Mouse (Mus musculus): ENCODE results near the gene C5ar2.

DNA sequence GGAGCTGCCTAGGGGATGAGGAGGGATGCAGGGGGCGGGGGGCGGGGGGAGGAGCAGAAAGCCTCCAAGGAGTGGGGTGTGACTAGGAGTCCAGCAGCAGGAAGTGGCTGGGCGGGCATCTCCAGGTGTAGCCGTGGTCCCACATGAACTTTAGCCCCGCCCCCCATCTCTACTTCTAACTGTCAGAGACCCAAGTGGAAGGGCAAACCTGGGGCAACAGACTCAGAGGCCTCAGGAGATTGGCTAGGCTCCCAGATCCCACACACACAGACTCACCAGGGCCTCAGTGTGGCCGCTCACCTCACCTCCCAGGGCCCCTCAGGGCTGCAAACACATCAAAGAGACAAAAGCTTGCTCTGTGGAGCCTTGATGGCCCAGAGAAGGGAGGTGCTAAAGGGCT, 47.3 kb downstream of the C5ar2 start:
- TF ChIP-seq CTCF (IDR thresholded peaks at IDR 0.05) (no peak), EP300 (IDR thresholded peaks at IDR 0.05) (no peak)

Data from lung, postnatal 0 days (tissue).